In genomic region chr12:51708941-51709686, GRCm38 (mm10) we compare ENCODE assay signal across 8 mouse cellular contexts. TPM values are rescaled to one million over a fixed set of nuclear protein-coding genes. Genes with fewer than 3 reads are reported as not detected.
DNase-seq lines count a peak whose midpoint lies in the region; ATAC-seq and TF ChIP-seq lines count a peak whose summit lies in the region.

No protein-coding gene starts in this region.

- WGBS in hindbrain, embryonic 15.5 days: 69% methylated on average over 14 of the region's 14 CpGs
- 61% methylated on average over 14 of the region's 14 CpGs for WGBS in hindbrain, embryonic 12.5 days
- WGBS in kidney, postnatal 0 days: 50% methylated on average over 14 of the region's 14 CpGs
- 59% methylated on average over 14 of the region's 14 CpGs for WGBS in lung, embryonic 16.5 days
- WGBS in hindbrain, embryonic 13.5 days: 70% methylated on average over 14 of the region's 14 CpGs

- no peaks in the 10 kb centered on the region for H3K27me3 ChIP-seq in hindbrain, embryonic 15.5 days
- H3K27me3 ChIP-seq in hindbrain, embryonic 12.5 days: no peaks in the 10 kb centered on the region
- no peaks in the 10 kb centered on the region for H3K27me3 ChIP-seq in kidney, postnatal 0 days (ENCODE audit: insufficient read depth, low read length)
- H3K27me3 ChIP-seq in lung, embryonic 16.5 days (ENCODE audit: control insufficient read depth, insufficient read depth, low read depth, low read length): no peaks in the 10 kb centered on the region
- H3K27me3 ChIP-seq in hindbrain, embryonic 13.5 days: no peaks in the 10 kb centered on the region

- H3K4me1 ChIP-seq in hindbrain, embryonic 15.5 days (replicated peaks): no peaks in the 10 kb centered on the region
- H3K4me1 ChIP-seq in hindbrain, embryonic 12.5 days: no peaks in the 10 kb centered on the region
- H3K4me1 ChIP-seq in kidney, postnatal 0 days (replicated peaks; ENCODE audit: insufficient read depth, low read length): peaks cover 5% of the 10 kb centered on the region; the same call in 1 of the 2 replicates
- H3K4me1 ChIP-seq in lung, embryonic 16.5 days (replicated peaks; ENCODE audit: control insufficient read depth, insufficient read depth, low read length): peaks cover 4% of the 10 kb centered on the region; the same call in 1 of the 2 replicates
- H3K4me1 ChIP-seq in hindbrain, embryonic 13.5 days (replicated peaks): no peaks in the 10 kb centered on the region

- no peak for TF ChIP-seq POLR2A in brain, embryonic 14.5 days (IDR thresholded peaks at IDR 0.05; ENCODE audit: borderline replicate concordance, extremely low read depth, insufficient read depth, insufficient read length, poor library complexity, severe bottlenecking)

- no peak overlapping the region for H3K4me2 ChIP-seq in hindbrain, embryonic 15.5 days
- H3K4me2 ChIP-seq in hindbrain, embryonic 12.5 days (replicated peaks): no peak overlapping the region
- H3K4me2 ChIP-seq in kidney, postnatal 0 days (ENCODE audit: low read length): no peak overlapping the region
- no peak overlapping the region for H3K4me2 ChIP-seq in lung, embryonic 16.5 days (ENCODE audit: low read depth, low read length)
- H3K4me2 ChIP-seq in hindbrain, embryonic 13.5 days: no peak overlapping the region

- H3K27ac ChIP-seq in hindbrain, embryonic 15.5 days (replicated peaks): no peak overlapping the region
- no peak overlapping the region for H3K27ac ChIP-seq in hindbrain, embryonic 12.5 days
- H3K27ac ChIP-seq in kidney, postnatal 0 days: peak overlapping the region; percentile 47; the same call in 1 of the 2 replicates
- H3K27ac ChIP-seq in lung, embryonic 16.5 days (ENCODE audit: low read length): peak overlapping the region; percentile 34
- H3K27ac ChIP-seq in hindbrain, embryonic 13.5 days: no peak overlapping the region

- H3K9me3 ChIP-seq in hindbrain, embryonic 15.5 days: no peaks in the 10 kb centered on the region
- H3K9me3 ChIP-seq in hindbrain, embryonic 12.5 days (replicated peaks): no peaks in the 10 kb centered on the region
- H3K9me3 ChIP-seq in kidney, postnatal 0 days (replicated peaks; ENCODE audit: low read length): no peaks in the 10 kb centered on the region
- no peaks in the 10 kb centered on the region for H3K9me3 ChIP-seq in lung, embryonic 16.5 days (ENCODE audit: control insufficient read depth, low read length)
- H3K9me3 ChIP-seq in hindbrain, embryonic 13.5 days: no peaks in the 10 kb centered on the region

- TF ChIP-seq CTCF in brain, embryonic 14.5 days (IDR thresholded peaks at IDR 0.05; ENCODE audit: borderline replicate concordance, extremely low read depth, insufficient read depth, insufficient read length): no peak
- no peak for TF ChIP-seq CTCF in kidney, postnatal 0 days (IDR thresholded peaks at IDR 0.05; ENCODE audit: low read depth)

- ATAC-seq in hindbrain, embryonic 15.5 days (ENCODE audit: low FRiP score, low read depth): 0 out of 2 replicates have a peak, but pooled peaks have one; percentile 34
- no peak for ATAC-seq in hindbrain, embryonic 12.5 days (ENCODE audit: low FRiP score)
- no peak; the same call in 1 of the 2 replicates for ATAC-seq in kidney, postnatal 0 days (replicated peaks; ENCODE audit: low FRiP score, low read depth)
- ATAC-seq in lung, embryonic 16.5 days (ENCODE audit: low read depth): peak; percentile 67
- ATAC-seq in monocyte, adult 5-6 weeks (replicated peaks; ENCODE audit: insufficient number of reproducible peaks, low FRiP score, low TSS enrichment, poor library complexity, severe bottlenecking): no peak
- ATAC-seq in hindbrain, embryonic 13.5 days (ENCODE audit: low FRiP score): no peak

- peak; percentile 54 for DNase-seq in brain, embryonic 14.5 days (ENCODE audit: low read depth)
- peak; percentile 67 for DNase-seq in kidney, postnatal 0 days (ENCODE audit: low spot score)
- no peak for DNase-seq in adrenal gland, adult 2 months

- no peak overlapping the region for H3K4me3 ChIP-seq in hindbrain, embryonic 15.5 days
- no peak overlapping the region for H3K4me3 ChIP-seq in hindbrain, embryonic 12.5 days
- no peak overlapping the region for H3K4me3 ChIP-seq in kidney, postnatal 0 days (replicated peaks; ENCODE audit: low read depth, low read length)
- no peak overlapping the region for H3K4me3 ChIP-seq in lung, embryonic 16.5 days (ENCODE audit: low read length)
- no peak overlapping the region for H3K4me3 ChIP-seq in hindbrain, embryonic 13.5 days

- H3K36me3 ChIP-seq in hindbrain, embryonic 15.5 days: no peaks in the 10 kb centered on the region
- no peaks in the 10 kb centered on the region for H3K36me3 ChIP-seq in hindbrain, embryonic 12.5 days
- H3K36me3 ChIP-seq in kidney, postnatal 0 days (ENCODE audit: insufficient read depth, low read length): no peaks in the 10 kb centered on the region
- no peaks in the 10 kb centered on the region for H3K36me3 ChIP-seq in lung, embryonic 16.5 days (ENCODE audit: control insufficient read depth, insufficient read depth, low read length)
- H3K36me3 ChIP-seq in hindbrain, embryonic 13.5 days: no peaks in the 10 kb centered on the region

- no peak overlapping the region for H3K9ac ChIP-seq in hindbrain, embryonic 15.5 days
- no peak overlapping the region for H3K9ac ChIP-seq in hindbrain, embryonic 12.5 days
- no peak overlapping the region for H3K9ac ChIP-seq in kidney, postnatal 0 days (ENCODE audit: low read depth, low read length)
- no peak overlapping the region for H3K9ac ChIP-seq in lung, embryonic 16.5 days (ENCODE audit: low read length)
- no peak overlapping the region for H3K9ac ChIP-seq in hindbrain, embryonic 13.5 days

RNA-seq across cellular contexts. Expression of gene Strn3, which starts 17.4 kb away (rescaled TPM):
- polyA plus RNA-seq in hindbrain, embryonic 15.5 days (2015; fragmentation: Nextera tagmentation; extraction: Ambion mirVana): 35.8 and 36.3 TPM in 2 replicates
- 57.8 and 63.1 TPM in 2 replicates for polyA plus RNA-seq in hindbrain, embryonic 12.5 days (2016; fragmentation: Nextera tagmentation; extraction: Ambion mirVana)
- 62.4 and 66.9 TPM in 2 replicates for polyA plus RNA-seq in brain, embryonic 14.5 days (2012; rRNA removed)
- polyA plus RNA-seq in kidney, postnatal 0 days (2015; fragmentation: Nextera tagmentation; extraction: Ambion mirVana): 44.1 and 46.3 TPM in 2 replicates
- polyA plus RNA-seq in lung, embryonic 16.5 days (2015; fragmentation: Nextera tagmentation; extraction: Ambion mirVana): 36.1 and 37.4 TPM in 2 replicates
- total RNA-seq in monocyte, adult 5-6 weeks (2017): 96.7 to 110 TPM (median 107 TPM) in 3 replicates
- 10 to 100 TPM; 79.5 to 80.8 TPM for total RNA-seq in adrenal gland, adult 2 months (2021)
- 30.8 and 34.0 TPM in 2 replicates for polyA plus RNA-seq in adrenal gland, adult 2 months (2012; rRNA removed)
- polyA plus RNA-seq in hindbrain, embryonic 13.5 days (2015; fragmentation: Nextera tagmentation; extraction: Ambion mirVana): 40.4 and 40.5 TPM in 2 replicates

RNA-seq across cellular contexts. Expression of gene Ap4s1, which starts 18.3 kb away (rescaled TPM):
- polyA plus RNA-seq in hindbrain, embryonic 15.5 days (2015; fragmentation: Nextera tagmentation; extraction: Ambion mirVana): 56.4 and 56.7 TPM in 2 replicates
- 49.2 and 50.1 TPM in 2 replicates for polyA plus RNA-seq in hindbrain, embryonic 12.5 days (2016; fragmentation: Nextera tagmentation; extraction: Ambion mirVana)
- polyA plus RNA-seq in brain, embryonic 14.5 days (2012; rRNA removed): 24.3 and 27.5 TPM in 2 replicates
- polyA plus RNA-seq in kidney, postnatal 0 days (2015; fragmentation: Nextera tagmentation; extraction: Ambion mirVana): 37.9 and 48.3 TPM in 2 replicates
- polyA plus RNA-seq in lung, embryonic 16.5 days (2015; fragmentation: Nextera tagmentation; extraction: Ambion mirVana): 26.8 and 29.5 TPM in 2 replicates
- 23.3 to 39.5 TPM (median 38.4 TPM) in 3 replicates for total RNA-seq in monocyte, adult 5-6 weeks (2017)
- 10 to 100 TPM; 18.5 to 27.9 TPM for total RNA-seq in adrenal gland, adult 2 months (2021)
- polyA plus RNA-seq in adrenal gland, adult 2 months (2012; rRNA removed): 6.6 and 7.1 TPM in 2 replicates
- 51.1 and 56.2 TPM in 2 replicates for polyA plus RNA-seq in hindbrain, embryonic 13.5 days (2015; fragmentation: Nextera tagmentation; extraction: Ambion mirVana)

Comparison
In these comparisons a context has a peak if more than half of its experiments do, and no peak if none do; other contexts are left out.
1. ATAC-seq: peak in hindbrain, embryonic 15.5 days (single experiment) and lung, embryonic 16.5 days (single experiment); none in hindbrain, embryonic 12.5 days (single experiment), kidney, postnatal 0 days (single experiment), monocyte, adult 5-6 weeks (single experiment) and hindbrain, embryonic 13.5 days (single experiment).
2. H3K27ac ChIP-seq: peak in kidney, postnatal 0 days (single experiment) and lung, embryonic 16.5 days (single experiment); none in hindbrain, embryonic 15.5 days (single experiment), hindbrain, embryonic 12.5 days (single experiment) and hindbrain, embryonic 13.5 days (single experiment).